Mouse (Mus musculus): ENCODE data around the gene Ak7. TPM values are rescaled to one million over a fixed set of nuclear protein-coding genes. Genes with fewer than 3 reads are reported as not detected.
A peak's percentile ranks its signal among the peaks of the same experiment; 100 is the strongest.

The Ak7 gene
- 3.7 and 4.1 TPM in 2 replicates for polyA plus RNA-seq (2015; fragmentation: Nextera tagmentation; extraction: Ambion mirVana)

GRCm38 (mm10) chr12:105705799-105706487 lies at the start of gene Ak7:
TSS of gene Ak7 (plus strand) at chr12:105705976.
- Histone ChIP-seq H3K27me3 (ENCODE audit: insufficient read depth, low read length) (no peaks in the 10 kb centered on the region), H3K9me3 (replicated peaks; ENCODE audit: low read length) (no peaks in the 10 kb centered on the region), H3K36me3 (ENCODE audit: insufficient read depth, low read length) (no peaks in the 10 kb centered on the region; the same call in 1 of the 2 replicates), H3K27ac (no peak within 1 kb of the TSS), H3K4me1 (replicated peaks; ENCODE audit: insufficient read depth, low read length) (peaks cover 4% of the 10 kb centered on the region; the same call in 1 of the 2 replicates), H3K4me3 (replicated peaks; ENCODE audit: low read depth, low read length) (no peak within 1 kb of the TSS), H3K4me2 (ENCODE audit: low read length) (peak within 1 kb of the TSS; percentile 53), H3K9ac (ENCODE audit: low read depth, low read length) (no peak within 1 kb of the TSS)
- 9% methylated on average over 22 of the region's 22 CpGs for WGBS
- TF ChIP-seq CTCF (IDR thresholded peaks at IDR 0.05; ENCODE audit: low read depth): no peak
- ATAC-seq (replicated peaks; ENCODE audit: low FRiP score, low read depth) (peak; percentile 98), DNase-seq (ENCODE audit: low spot score) (peak; percentile 90)

GRCm38 (mm10) chr12:105676274-105676673 lies 29.5 kb upstream of the Ak7 start:
- Histone ChIP-seq H3K4me1 (replicated peaks; ENCODE audit: insufficient read depth, low read length) (no peaks in the 10 kb centered on the region), H3K4me2 (ENCODE audit: low read length) (no peak overlapping the region), H3K36me3 (ENCODE audit: insufficient read depth, low read length) (peaks cover 10% of the 10 kb centered on the region), H3K9me3 (replicated peaks; ENCODE audit: low read length) (no peaks in the 10 kb centered on the region), H3K27ac (no peak overlapping the region), H3K4me3 (replicated peaks; ENCODE audit: low read depth, low read length) (no peak overlapping the region), H3K27me3 (ENCODE audit: insufficient read depth, low read length) (no peaks in the 10 kb centered on the region), H3K9ac (ENCODE audit: low read depth, low read length) (no peak overlapping the region)
- WGBS: 91% methylated on average over 8 of the region's 8 CpGs
- TF ChIP-seq CTCF (IDR thresholded peaks at IDR 0.05; ENCODE audit: low read depth): no peak
- ATAC-seq (replicated peaks; ENCODE audit: low FRiP score, low read depth) (no peak), DNase-seq (ENCODE audit: low spot score) (no peak)

- WGBS: 89% methylated on average over 7 of the region's 7 CpGs
- Histone ChIP-seq H3K27ac (no peak overlapping the region), H3K36me3 (ENCODE audit: insufficient read depth, low read length) (peaks cover 8% of the 10 kb centered on the region), H3K4me3 (replicated peaks; ENCODE audit: low read depth, low read length) (no peak overlapping the region), H3K27me3 (ENCODE audit: insufficient read depth, low read length) (no peaks in the 10 kb centered on the region), H3K9ac (ENCODE audit: low read depth, low read length) (no peak overlapping the region), H3K4me2 (ENCODE audit: low read length) (no peak overlapping the region), H3K9me3 (replicated peaks; ENCODE audit: low read length) (no peaks in the 10 kb centered on the region), H3K4me1 (replicated peaks; ENCODE audit: insufficient read depth, low read length) (0 out of 2 replicates have a peak, but pooled peaks cover 6% of the 10 kb centered on the region)
- no peak for TF ChIP-seq CTCF (IDR thresholded peaks at IDR 0.05; ENCODE audit: low read depth)
- no peak for DNase-seq (ENCODE audit: low spot score)
- ATAC-seq (replicated peaks; ENCODE audit: low FRiP score, low read depth): no peak
These were observed 27.6 kb upstream of the Ak7 start for GRCm38 (mm10) chr12:105678211-105678610.

- H3K9ac ChIP-seq (ENCODE audit: low read depth, low read length): no peak overlapping the region
- WGBS: 82% methylated on average over 3 of the region's 3 CpGs
- H3K27me3 ChIP-seq (ENCODE audit: insufficient read depth, low read length): no peaks in the 10 kb centered on the region
- 0 out of 2 replicates have a peak, but pooled peaks cover 10% of the 10 kb centered on the region for H3K4me1 ChIP-seq (replicated peaks; ENCODE audit: insufficient read depth, low read length)
- H3K9me3 ChIP-seq (replicated peaks; ENCODE audit: low read length): no peaks in the 10 kb centered on the region
- H3K4me2 ChIP-seq (ENCODE audit: low read length): no peak overlapping the region
- H3K4me3 ChIP-seq (replicated peaks; ENCODE audit: low read depth, low read length): no peak overlapping the region
- TF ChIP-seq CTCF (IDR thresholded peaks at IDR 0.05; ENCODE audit: low read depth): no peak
- peaks cover 4% of the 10 kb centered on the region for H3K36me3 ChIP-seq (ENCODE audit: insufficient read depth, low read length)
- ATAC-seq (replicated peaks; ENCODE audit: low FRiP score, low read depth) (no peak), DNase-seq (ENCODE audit: low spot score) (no peak)
- no peak overlapping the region for H3K27ac ChIP-seq
These were observed 27.0 kb upstream of the Ak7 start for GRCm38 (mm10) chr12:105678762-105679161.

- no peak for TF ChIP-seq CTCF (IDR thresholded peaks at IDR 0.05; ENCODE audit: low read depth)
- H3K36me3 ChIP-seq (ENCODE audit: insufficient read depth, low read length): no peaks in the 10 kb centered on the region; the same call in 1 of the 2 replicates
- H3K9me3 ChIP-seq (replicated peaks; ENCODE audit: low read length): no peaks in the 10 kb centered on the region
- H3K27ac ChIP-seq: peak within 1 kb of the TSS; percentile 89
- ATAC-seq (replicated peaks; ENCODE audit: low FRiP score, low read depth) (peak; percentile 9; the same call in 1 of the 2 replicates), DNase-seq (ENCODE audit: low spot score) (peak; percentile 74)
- H3K9ac ChIP-seq (ENCODE audit: low read depth, low read length): peak within 1 kb of the TSS; percentile 79
- H3K4me2 ChIP-seq (ENCODE audit: low read length): peak within 1 kb of the TSS; percentile 90
- under 1% methylated on average over 41 of the region's 41 CpGs for WGBS
- no peaks in the 10 kb centered on the region for H3K27me3 ChIP-seq (ENCODE audit: insufficient read depth, low read length)
- peak within 1 kb of the TSS; percentile 79 for H3K4me3 ChIP-seq (replicated peaks; ENCODE audit: low read depth, low read length)
- 0 out of 2 replicates have a peak, but pooled peaks cover 20% of the 10 kb centered on the region for H3K4me1 ChIP-seq (replicated peaks; ENCODE audit: insufficient read depth, low read length)
These were observed 21.6 kb upstream of the Ak7 start, which contains the start of gene Gskip for GRCm38 (mm10) chr12:105683933-105684901. TSS of gene Gskip (plus strand) at chr12:105684829.

Measured in kidney, postnatal 0 days (tissue).